Mouse (Mus musculus) CH12F3 (cell line): ENCODE measurements around the gene Mup16.
"Not testable (repeated sequence)": the region's sequence is repeated elsewhere in the genome, so short reads cannot be mapped to it uniquely, and the experiment has no call there.

ENCODE experiments used
- in situ Hi-C: fragments of 300-500 bp; cut with MboI; formaldehyde crosslinking; loops from 2 replicates; pipeline ENCODE4 v1.14.3; 2020; ENCODE audit warnings: low sequenced_read_pairs

Mup16 gene

GRCm38 (mm10) chr4:61519431-61519830 is at the start of gene Mup16:
Mup16 (minus strand) TSS chr4:61519531.
- in situ Hi-C loops, result not testable (repeated sequence)

- in situ Hi-C loops, result not testable (repeated sequence)
These were observed 36.6 kb upstream of the Mup16 start for GRCm38 (mm10) chr4:61555887-61556286.
